Mouse (Mus musculus) CH12.LX (cell line): ENCODE results near the gene Zbtb14. TPM values are rescaled to one million over a fixed set of nuclear protein-coding genes. Genes with fewer than 3 reads are reported as not detected.

ENCODE experiments used
- DNase-seq: peaks from one replicate; pipeline ENCODE4 v3.0.0-alpha.2; 2013; ENCODE audit errors: extremely low read depth
- H3K27ac ChIP-seq: 2 replicates; pipeline ENCODE4 v1.5.1; 2012; ENCODE audit warnings: low read depth, mild to moderate bottlenecking, control low read depth, moderate library complexity; ENCODE audit not compliant: insufficient read depth
- H3K27me3 ChIP-seq: replicated peaks from 2 replicates; pipeline ENCODE3; 2012; ENCODE audit warnings: inconsistent platforms
- H3K36me3 ChIP-seq, 2 experiments: replicated peaks in 1 of 2; 2 replicates each; pipeline versions ENCODE3 to v1.6.1; 2012; ENCODE audit warnings: inconsistent platforms in 1 of 2, low read length in 1 of 2, mild to moderate bottlenecking in 1 of 2, mixed read lengths in 1 of 2, moderate library complexity in 1 of 2; ENCODE audit not compliant: control insufficient read depth in 1 of 2, insufficient read depth in 1 of 2
- H3K4me1 ChIP-seq, 2 experiments: 2 replicates each; pipeline ENCODE4 v1.6.1; 2012; ENCODE audit warnings: inconsistent platforms in 1 of 2, moderate library complexity in 1 of 2; ENCODE audit not compliant: insufficient read depth in 2 of 2, control insufficient read depth in 1 of 2
- H3K4me2 ChIP-seq: 2 replicates; pipeline ENCODE4 v1.6.1; 2012; ENCODE audit warnings: low read depth, mild to moderate bottlenecking, control low read depth; ENCODE audit not compliant: poor library complexity, insufficient read depth, severe bottlenecking
- H3K4me3 ChIP-seq, 3 experiments: fragments of 150-350 bp in 1 of 3; sonication (generic) in 1 of 3; replicated peaks in 1 of 3; 2 replicates each; pipeline versions ENCODE3 to v1.5.1; 2011 to 2012; ENCODE audit warnings: low read depth in 2 of 3, low read length in 2 of 3, mild to moderate bottlenecking in 2 of 3, moderate library complexity in 2 of 3, control low read depth in 1 of 3, improper control_type of control experiment in 1 of 3, inconsistent platforms in 1 of 3, mixed read lengths in 1 of 3; ENCODE audit not compliant: poor library complexity in 1 of 3
- H3K79me2 ChIP-seq: replicated peaks from 2 replicates; pipeline ENCODE4 v1.6.1; 2012; ENCODE audit warnings: mild to moderate bottlenecking, moderate library complexity; ENCODE audit not compliant: control insufficient read depth, poor library complexity, insufficient read depth, severe bottlenecking; ENCODE audit errors: extremely low read depth
- H3K9ac ChIP-seq: 2 replicates; pipeline ENCODE4 v1.6.1; 2012; ENCODE audit warnings: low read depth, mild to moderate bottlenecking, control low read depth, moderate library complexity; ENCODE audit not compliant: insufficient read depth
- H3K9me3 ChIP-seq: replicated peaks from 2 replicates; pipeline ENCODE3; 2012; ENCODE audit warnings: low read length, inconsistent platforms, mixed read lengths
- BHLHE40 ChIP-seq: IDR thresholded peaks from 2 replicates; pipeline ENCODE4 v1.6.1; 2011; ENCODE audit warnings: mild to moderate bottlenecking, low read depth, low read length, improper control_type of control experiment
- CHD1 ChIP-seq: IDR thresholded peaks from 2 replicates; pipeline ENCODE4 v1.6.1; 2012; ENCODE audit warnings: low read depth, low read length, improper control_type of control experiment, inconsistent platforms
- CTCF ChIP-seq, 2 experiments: IDR thresholded peaks in 1 of 2; conservative IDR thresholded peaks in 1 of 2; 2 replicates each; pipeline ENCODE4 v1.5.1; 2011 to 2012; ENCODE audit warnings: low read depth in 2 of 2, low read length in 2 of 2, improper control_type of control experiment in 1 of 2, inconsistent platforms in 1 of 2, mild to moderate bottlenecking in 1 of 2, moderate library complexity in 1 of 2
- ELF1 ChIP-seq: IDR thresholded peaks from 2 replicates; pipeline ENCODE4 v1.6.1; 2014; ENCODE audit warnings: low read depth, mild to moderate bottlenecking, inconsistent platforms, low read length, improper control_type of control experiment
- EP300 ChIP-seq: IDR thresholded peaks from 2 replicates; pipeline ENCODE4 v1.6.1; 2011; ENCODE audit warnings: low read length, improper control_type of control experiment
- ETS1 ChIP-seq: conservative IDR thresholded peaks from 2 replicates; pipeline ENCODE4 v1.6.1; 2012; ENCODE audit warnings: low read depth, mild to moderate bottlenecking, inconsistent platforms, low read length, improper control_type of control experiment, moderate library complexity
- HCFC1 ChIP-seq: IDR thresholded peaks from 2 replicates; pipeline ENCODE4 v1.6.1; 2012; ENCODE audit warnings: low read depth, mild to moderate bottlenecking, inconsistent platforms, low read length, improper control_type of control experiment
- IRF4 ChIP-seq: IDR thresholded peaks from 2 replicates; pipeline ENCODE4 v1.6.1; 2014; ENCODE audit warnings: low read depth, mild to moderate bottlenecking, inconsistent platforms, low read length, improper control_type of control experiment
- JUND ChIP-seq: conservative IDR thresholded peaks from 2 replicates; pipeline ENCODE4 v1.6.1; 2011; ENCODE audit warnings: low read depth, low read length, improper control_type of control experiment
- KAT2A ChIP-seq: IDR thresholded peaks from 2 replicates; pipeline ENCODE4 v1.6.1; 2012; ENCODE audit warnings: low read length, improper control_type of control experiment, inconsistent platforms; ENCODE audit not compliant: insufficient replicate concordance
- MAZ ChIP-seq: IDR thresholded peaks from 2 replicates; pipeline ENCODE4 v1.6.1; 2012; ENCODE audit warnings: low read depth, mild to moderate bottlenecking, inconsistent platforms, low read length, improper control_type of control experiment, moderate library complexity
- MEF2A ChIP-seq: IDR thresholded peaks from 2 replicates; pipeline ENCODE4 v1.6.1; 2014; ENCODE audit warnings: low read depth, mild to moderate bottlenecking, inconsistent platforms, low read length, improper control_type of control experiment, borderline replicate concordance
- MXI1 ChIP-seq: IDR thresholded peaks from 2 replicates; pipeline ENCODE4 v1.6.1; 2011; ENCODE audit warnings: mild to moderate bottlenecking, low read depth, low read length, improper control_type of control experiment
- MYC ChIP-seq: IDR thresholded peaks from 2 replicates; pipeline ENCODE4 v1.6.1; 2011; ENCODE audit warnings: low read depth, mild to moderate bottlenecking, improper control_type of control experiment, low read length
- NELFE ChIP-seq: IDR thresholded peaks from 2 replicates; pipeline ENCODE4 v1.6.1; 2011; ENCODE audit warnings: low read depth, low read length, improper control_type of control experiment
- NRF1 ChIP-seq: IDR thresholded peaks from 2 replicates; pipeline ENCODE4 v1.6.1; 2014; ENCODE audit warnings: low read depth, mild to moderate bottlenecking, inconsistent platforms, low read length, improper control_type of control experiment, moderate library complexity
- PAX5 ChIP-seq: IDR thresholded peaks from 2 replicates; pipeline ENCODE4 v1.6.1; 2012; ENCODE audit warnings: low read length, inconsistent platforms, mixed read lengths
- POLR2A ChIP-seq: IDR thresholded peaks from 2 replicates; pipeline ENCODE4 v1.6.1; 2011; ENCODE audit warnings: low read depth, mild to moderate bottlenecking, improper control_type of control experiment, low read length
- TCF12 ChIP-seq: IDR thresholded peaks from 2 replicates; pipeline ENCODE4 v1.6.1; 2014; ENCODE audit warnings: low read depth, mild to moderate bottlenecking, inconsistent platforms, low read length, improper control_type of control experiment
- UBTF ChIP-seq: IDR thresholded peaks from 2 replicates; pipeline ENCODE4 v1.6.1; 2012; ENCODE audit warnings: low read depth, mild to moderate bottlenecking, inconsistent platforms, low read length, improper control_type of control experiment, moderate library complexity
- ZKSCAN1 ChIP-seq: IDR thresholded peaks from 2 replicates; pipeline ENCODE4 v1.6.1; 2012; ENCODE audit warnings: low read depth, inconsistent platforms, low read length, improper control_type of control experiment, borderline replicate concordance
- ZNF384 ChIP-seq: IDR thresholded peaks from 2 replicates; pipeline ENCODE4 v1.6.1; 2012; ENCODE audit warnings: low read depth, low read length, improper control_type of control experiment, inconsistent platforms
- dilution Hi-C: fragments of 300-500 bp; cut with MboI; formaldehyde crosslinking; loops from 2 replicates; pipeline ENCODE4 v1.14.3; 2020; ENCODE audit warnings: low sequenced_read_pairs; ENCODE audit not compliant: extremely low pct_unique_long_range_greater_than_20kb, extremely low pct_ligation_motif_present
- in situ Hi-C: fragments of 300-500 bp; cut with MboI; formaldehyde crosslinking; loops from 3 replicates; pipeline ENCODE4 v1.14.3; 2019; ENCODE audit warnings: low sequenced_read_pairs, low pct_ligation_motif_present, low pct_unique_long_range_greater_than_20kb, mixed read lengths
- polyA plus RNA-seq: library from polyadenylated mRNA; unstranded; fragments of >175 nt; gene quantifications from 2 replicates; pipeline ENCODE4 v1.2.1, GENCODE M21; 2012; ENCODE audit warnings: low read depth; ENCODE audit not compliant: insufficient read length
- total RNA-seq, 2 experiments: library from RNA; depleted of rRNA; stranded (reverse); fragments of 300-350 nt in 1 of 2; fragments of >200 nt in 1 of 2; gene quantifications; 2 replicates each; pipeline ENCODE4 v1.2.3; 2012 to 2014

Zbtb14 gene
- 6.0 and 6.9 TPM in 2 replicates for total RNA-seq (2012; rRNA removed)
- total RNA-seq (2014; rRNA removed), result 9.4 and 10.1 TPM in 2 replicates
- 7.1 and 8.8 TPM in 2 replicates for polyA plus RNA-seq

- Histone ChIP-seq H3K79me2 (peaks cover 17% of the 10 kb centered on the region), H3K36me3 (peaks cover 8 to 15% of the 10 kb centered on the region in 2 experiments), H3K4me2 (peak within 1 kb of the TSS; percentile 99), H3K9me3 (no peaks in the 10 kb centered on the region), H3K9ac (peak within 1 kb of the TSS; percentile 98), H3K4me3 (peak within 1 kb of the TSS; percentile 80 to 100 (median 83)), H3K4me1 (peaks cover 3 to 19% of the 10 kb centered on the region in 2 experiments; a peak in 3 of 4 replicates), H3K27ac (peak within 1 kb of the TSS; percentile 99), H3K27me3 (no peaks in the 10 kb centered on the region)
- in situ Hi-C loops (no loop called here), dilution Hi-C loops (no loop called here)
- TF ChIP-seq NRF1 (peak; percentile 87), POLR2A (peak; percentile 63; the same call in 1 of the 2 replicates), CTCF (conservative IDR thresholded peaks at IDR 0.05 in 1 of 2, IDR thresholded peaks at IDR 0.05 in 1 of 2; ENCODE audit: low read depth in 2 of 2, low read length in 2 of 2) (no peak), MEF2A (peak; percentile 30; the same call in 1 of the 2 replicates), ELF1 (peak; percentile 63; the same call in 1 of the 2 replicates), BHLHE40 (peak; percentile 56), UBTF (no peak), KAT2A (0 out of 2 replicates have a peak, but pooled peaks have one; percentile 53), NELFE (0 out of 2 replicates have a peak, but pooled peaks have one; percentile 18), CHD1 (no peak), ETS1 (no peak), TCF12 (peak; percentile 32; the same call in 1 of the 2 replicates), MYC (0 out of 2 replicates have a peak, but pooled peaks have one; percentile 8), MAZ (peak; percentile 69; the same call in 1 of the 2 replicates), ZNF384 (no peak), PAX5 (no peak), HCFC1 (peak; percentile 25), MXI1 (no peak; the same call in 1 of the 2 replicates)
- DNase-seq, result peak; percentile 92
These were observed at the start of gene Zbtb14 for GRCm38 (mm10) chr17:69382511-69383100. Gene Zbtb14 (plus strand): TSS chr17:69383050.

DNA sequence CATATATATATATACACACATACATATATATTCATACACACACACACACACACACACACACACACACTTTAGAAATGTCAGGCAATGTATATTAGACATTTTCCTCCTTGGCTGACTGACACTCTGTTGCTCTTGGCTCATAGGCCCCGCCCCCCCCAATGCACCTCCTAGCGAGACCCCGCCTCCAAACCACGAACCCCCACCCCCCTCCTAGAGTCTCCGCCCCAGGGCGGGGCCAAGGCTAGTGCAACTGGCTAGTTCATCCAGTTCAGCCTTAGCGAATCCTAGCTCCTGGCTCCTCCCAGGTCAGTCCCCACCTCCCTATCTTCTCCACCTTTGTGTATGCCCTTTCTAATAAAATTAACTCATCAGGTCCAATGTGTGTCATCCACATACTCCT is 36.8 kb upstream of the Zbtb14 start:
- H3K79me2 ChIP-seq, result no peaks in the 10 kb centered on the region
- no peak overlapping the region for H3K9ac ChIP-seq
- dilution Hi-C loops (no loop called here), in situ Hi-C loops (no loop called here)
- peaks cover 5% of the 10 kb centered on the region for H3K9me3 ChIP-seq
- TF ChIP-seq JUND (no peak), EP300 (no peak), IRF4 (no peak), ZKSCAN1 (no peak), CHD1 (no peak)
- H3K27ac ChIP-seq, result no peak overlapping the region
- no peak for DNase-seq
- no peak overlapping the region for H3K4me2 ChIP-seq
- no peaks in the 10 kb centered on the region for H3K4me1 ChIP-seq
- H3K27me3 ChIP-seq, result no peaks in the 10 kb centered on the region
- H3K4me3 ChIP-seq, result no peak overlapping the region
- no peaks in the 10 kb centered on the region for H3K36me3 ChIP-seq
